Mouse (Mus musculus) G1E (cell line): Measurements from ENCODE around the gene Pck1.

Experiments used
- CTCF ChIP-seq: IDR thresholded peaks from 2 replicates; pipeline ENCODE4 v1.5.1; 2012; ENCODE audit warnings: low read depth, low read length, inconsistent platforms, mixed read lengths
- GATA1 ChIP-seq: IDR thresholded peaks from 2 replicates; pipeline ENCODE4 v1.6.1; 2012; ENCODE audit warnings: borderline replicate concordance, low read length, inconsistent platforms, mixed read lengths
- GATA2 ChIP-seq: IDR thresholded peaks from 2 replicates; pipeline ENCODE4 v1.6.1; 2012; ENCODE audit warnings: low read depth, low read length, inconsistent platforms, borderline replicate concordance

DNA sequence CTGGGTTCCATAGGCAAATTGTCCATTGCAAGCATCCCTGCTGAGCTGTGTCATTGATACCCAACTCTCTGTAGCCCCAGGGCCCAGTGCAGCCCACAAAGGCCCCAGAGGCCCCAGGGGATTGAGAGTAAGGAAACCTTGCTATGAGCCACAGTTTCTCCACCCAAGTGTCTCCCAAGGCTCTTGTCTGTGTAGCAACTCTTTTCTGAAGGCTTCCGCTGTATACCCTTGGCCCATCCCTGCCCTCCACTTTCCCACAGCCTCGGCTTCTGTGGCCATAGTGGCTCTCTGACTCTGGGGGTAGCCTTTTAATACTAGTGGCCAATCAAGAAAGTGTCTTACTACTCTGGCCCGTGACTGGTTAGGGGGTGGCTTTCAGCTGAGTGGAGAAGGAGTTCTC lies 50.9 kb downstream of the Pck1 start:
- TF ChIP-seq CTCF (no peak), GATA1 (no peak), GATA2 (no peak)
